Mouse (Mus musculus) liver, embryonic 12.5 days (tissue): Measurements from ENCODE around the gene Pias4. TPM values are rescaled to one million over a fixed set of nuclear protein-coding genes. Genes with fewer than 3 reads are reported as not detected.

Experiments used
- ATAC-seq: fragments of 200-750 bp; cut with Nextera tagmentation; 2 replicates; pipeline ENCODE4 v1.8.0; 2017; ENCODE audit warnings: moderate number of reproducible peaks, mild to moderate bottlenecking, moderate library complexity
- H3K27ac ChIP-seq: fragments of 300-500 bp; sonication (generic); 2 replicates; pipeline ENCODE4 v1.5.1; 2016; ENCODE audit warnings: mild to moderate bottlenecking
- H3K27me3 ChIP-seq: fragments of 300-500 bp; sonication (generic); replicated peaks from 2 replicates; pipeline ENCODE4 v1.6.1; 2016; ENCODE audit warnings: mild to moderate bottlenecking, moderate library complexity
- H3K36me3 ChIP-seq: fragments of 300-500 bp; sonication (generic); 2 replicates; pipeline ENCODE4 v1.6.1; 2016; ENCODE audit warnings: mild to moderate bottlenecking, moderate library complexity
- H3K4me1 ChIP-seq: fragments of 300-500 bp; sonication (generic); 2 replicates; pipeline ENCODE4 v1.6.1; 2016
- H3K4me2 ChIP-seq: fragments of 300-500 bp; sonication (generic); 2 replicates; pipeline ENCODE4 v1.6.1; 2016; ENCODE audit warnings: mild to moderate bottlenecking, moderate library complexity
- H3K4me3 ChIP-seq: fragments of 300-500 bp; sonication (generic); 2 replicates; pipeline ENCODE4 v1.5.1; 2016; ENCODE audit warnings: mild to moderate bottlenecking, moderate library complexity
- H3K9ac ChIP-seq: fragments of 300-500 bp; sonication (generic); 2 replicates; pipeline ENCODE4 v1.6.1; 2016; ENCODE audit warnings: mild to moderate bottlenecking, moderate library complexity
- H3K9me3 ChIP-seq: fragments of 300-500 bp; sonication (generic); replicated peaks from 2 replicates; pipeline ENCODE4 v1.6.1; 2016; ENCODE audit warnings: mild to moderate bottlenecking, moderate library complexity
- WGBS: fragments of 180-500 bp; shearing (Covaris S2); methylation state at CpG from one replicate; pipeline ENCODE4 v1.1.7; 2016; ENCODE audit not compliant: insufficient replicate concordance; 5-methylcytosine and 5-hydroxymethylcytosine counted together
- microRNA-seq: library from miRNA; unstranded; fragments of <30 nt; microRNA quantifications from one replicate; pipeline ENCODE4, GENCODE M21; 2017
- polyA plus RNA-seq: library from polyadenylated mRNA; unstranded; fragments of >200 nt; fragmentation: Nextera tagmentation; extraction: Ambion mirVana; gene quantifications from 2 replicates; pipeline ENCODE4 v1.2.1, GENCODE M21; 2016

Gene Pias4
- polyA plus RNA-seq, 1 experiment from 2014 or later: 28.9 TPM

DNA sequence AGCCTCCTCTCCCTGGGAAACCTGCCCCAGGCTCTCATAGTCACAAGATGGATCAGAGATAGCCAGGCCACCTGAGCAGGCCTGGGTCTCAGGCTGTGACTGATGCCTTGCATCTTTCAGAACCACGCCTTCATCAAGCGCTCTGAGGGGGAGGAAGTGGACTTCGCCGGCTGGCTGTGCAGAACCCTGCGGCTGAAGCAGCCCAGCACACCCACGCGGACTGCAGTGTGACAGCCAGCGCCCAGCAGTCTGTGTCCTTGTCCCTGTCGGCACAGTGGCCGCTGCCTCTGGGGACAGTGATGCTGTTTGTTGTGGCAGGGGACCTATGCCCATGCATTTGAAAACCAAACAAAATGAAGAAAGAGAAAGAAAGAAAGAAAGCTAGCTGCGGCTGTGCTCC, 44.2 kb downstream of the Pias4 start:
- H3K9me3 ChIP-seq: no peaks in the 10 kb centered on the region
- H3K4me1 ChIP-seq: peaks cover 42% of the 10 kb centered on the region
- WGBS: 72% methylated on average over 11 of the region's 11 CpGs
- H3K27me3 ChIP-seq: no peaks in the 10 kb centered on the region
- no peak overlapping the region for H3K9ac ChIP-seq
- H3K36me3 ChIP-seq: peaks cover 65% of the 10 kb centered on the region
- no peak for ATAC-seq
- peak overlapping the region; percentile 16; the same call in 1 of the 2 replicates for H3K27ac ChIP-seq
- H3K4me3 ChIP-seq: no peak overlapping the region
- H3K4me2 ChIP-seq: no peak overlapping the region

DNA sequence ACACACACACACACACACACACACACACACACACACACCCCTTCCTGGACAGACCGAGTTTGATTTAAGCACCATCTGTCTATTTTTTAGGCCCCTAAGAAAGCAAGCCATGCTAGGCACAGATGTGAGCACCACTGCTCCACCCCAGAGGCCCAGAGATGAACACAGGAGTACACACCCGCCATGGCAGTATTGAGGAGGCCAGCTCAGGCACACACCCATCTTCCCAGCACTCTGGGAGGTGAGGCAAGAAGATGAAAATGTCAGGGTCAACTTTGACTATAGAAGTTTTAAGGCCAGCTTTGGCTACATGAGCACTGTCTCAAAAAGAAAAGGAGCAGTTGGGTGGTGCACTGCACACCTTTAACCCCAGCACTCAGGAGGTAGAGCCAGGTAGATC, 44.8 kb downstream of the Pias4 start:
- Histone ChIP-seq H3K4me3 (no peak overlapping the region), H3K9ac (peak overlapping the region; percentile 42; the same call in 1 of the 2 replicates), H3K36me3 (peaks cover 71% of the 10 kb centered on the region), H3K27me3 (no peaks in the 10 kb centered on the region), H3K27ac (peak overlapping the region; percentile 58), H3K9me3 (no peaks in the 10 kb centered on the region), H3K4me1 (peaks cover 36% of the 10 kb centered on the region), H3K4me2 (no peak overlapping the region)
- WGBS: 59% methylated on average over 2 of the region's 2 CpGs
- ATAC-seq: peak; percentile 60

- WGBS: 84% methylated on average over 7 of the region's 7 CpGs
- no peak overlapping the region for H3K27ac ChIP-seq
- no peak overlapping the region for H3K4me3 ChIP-seq
- H3K9me3 ChIP-seq: no peaks in the 10 kb centered on the region
- H3K4me1 ChIP-seq: peaks cover 28% of the 10 kb centered on the region
- H3K4me2 ChIP-seq: no peak overlapping the region
- H3K27me3 ChIP-seq: no peaks in the 10 kb centered on the region
- H3K36me3 ChIP-seq: peaks cover 91% of the 10 kb centered on the region
- no peak for ATAC-seq
- H3K9ac ChIP-seq: no peak overlapping the region
Measured at GRCm38 (mm10) chr10:81120650-81121049, 47.1 kb downstream of the Pias4 start.

- Histone ChIP-seq H3K4me2 (no peak overlapping the region), H3K27me3 (no peaks in the 10 kb centered on the region), H3K36me3 (peaks cover 98% of the 10 kb centered on the region), H3K9me3 (no peaks in the 10 kb centered on the region), H3K9ac (no peak overlapping the region), H3K27ac (no peak overlapping the region), H3K4me3 (no peak overlapping the region), H3K4me1 (peaks cover 25% of the 10 kb centered on the region)
- ATAC-seq: no peak
- WGBS: 81% methylated on average over 10 of the region's 10 CpGs
Measured at GRCm38 (mm10) chr10:81119625-81120024, 48.1 kb downstream of the Pias4 start.

DNA sequence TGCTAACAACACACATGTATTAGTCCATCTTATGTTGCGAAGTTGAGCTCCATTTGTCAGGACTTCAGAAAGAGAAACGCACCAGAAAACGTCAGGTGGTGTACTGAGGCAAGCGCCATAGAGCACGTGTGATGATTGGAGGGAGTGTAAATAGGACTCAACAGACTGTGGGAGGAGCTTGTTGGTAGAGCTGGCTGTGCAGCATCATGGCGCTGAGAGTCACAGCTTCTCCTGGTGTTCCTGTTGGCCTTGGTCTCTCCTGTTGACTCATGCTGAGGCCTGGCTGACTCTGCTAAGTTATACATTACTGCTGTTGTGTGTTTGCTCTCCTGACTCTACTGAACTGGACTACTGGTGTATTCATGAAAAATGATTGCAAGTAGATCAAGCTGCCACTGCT, 54.8 kb downstream of the Pias4 start:
- no peak overlapping the region for H3K27ac ChIP-seq
- no peak for ATAC-seq
- WGBS: 83% methylated on average over 6 of the region's 6 CpGs

GRCm38 (mm10) chr10:81106113-81106721, 61.5 kb downstream of the Pias4 start:
- Histone ChIP-seq H3K4me3 (peak overlapping the region; percentile 81), H3K27me3 (no peaks in the 10 kb centered on the region), H3K4me2 (peak overlapping the region; percentile 94), H3K27ac (peak overlapping the region; percentile 99), H3K36me3 (peaks cover 37% of the 10 kb centered on the region), H3K9me3 (no peaks in the 10 kb centered on the region), H3K9ac (peak overlapping the region; percentile 88), H3K4me1 (peaks cover 78% of the 10 kb centered on the region)
- ATAC-seq: peak; percentile 83
- WGBS: 2% methylated on average over 35 of the region's 35 CpGs

More for the DNA sequence above, 54.8 kb downstream of the Pias4 start:
- no peak overlapping the region for H3K9ac ChIP-seq
- peaks cover 30% of the 10 kb centered on the region for H3K4me1 ChIP-seq
- H3K36me3 ChIP-seq: peaks cover 96% of the 10 kb centered on the region
- H3K9me3 ChIP-seq: no peaks in the 10 kb centered on the region
- H3K4me3 ChIP-seq: no peak overlapping the region
- H3K27me3 ChIP-seq: no peaks in the 10 kb centered on the region
- no peak overlapping the region for H3K4me2 ChIP-seq

DNA sequence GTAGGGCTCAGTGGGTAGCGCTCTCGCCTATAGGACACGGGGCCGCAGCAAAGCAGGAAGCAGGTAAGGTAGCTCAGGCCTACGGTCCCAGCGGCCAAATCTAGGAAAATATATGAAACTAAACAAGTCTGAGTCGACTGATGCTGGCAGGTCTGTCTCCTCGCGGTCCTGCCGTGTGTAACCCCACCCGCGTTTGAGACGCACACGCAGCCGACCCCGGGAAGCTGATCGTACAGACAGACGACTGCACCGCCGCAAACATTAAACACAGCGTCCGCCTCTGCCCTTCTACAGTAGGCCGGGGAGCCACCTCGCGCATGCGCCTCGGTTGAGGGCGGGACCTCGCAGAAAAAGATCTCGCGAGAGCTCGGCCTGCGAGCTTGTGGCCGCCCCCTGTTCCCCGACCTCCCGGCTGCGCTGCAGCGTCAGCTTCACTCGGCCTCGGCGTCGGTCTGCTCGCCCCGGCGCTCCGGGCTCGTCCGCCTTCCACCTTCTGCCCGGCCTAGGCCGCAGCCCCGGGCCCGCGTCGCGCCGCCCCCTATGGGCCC, 62.1 kb downstream of the Pias4 start, which contains the start of gene Map2k2:
Gene Map2k2, plus strand, starts transcription at position 351 of the 548 bp plus-strand sequence.
- Histone ChIP-seq H3K36me3 (peaks cover 31% of the 10 kb centered on the region), H3K4me3 (peak within 1 kb of the TSS; percentile 81), H3K4me1 (peaks cover 78% of the 10 kb centered on the region), H3K9me3 (no peaks in the 10 kb centered on the region), H3K4me2 (peak within 1 kb of the TSS; percentile 94), H3K27me3 (no peaks in the 10 kb centered on the region), H3K27ac (peak within 1 kb of the TSS; percentile 99), H3K9ac (peak within 1 kb of the TSS; percentile 88)
- ATAC-seq: peak; percentile 89
- under 1% methylated on average over 56 of the region's 56 CpGs for WGBS

Small RNAs within 50 kb of the gene (microRNA-seq; reads per million reads assigned to microRNA genes)
- gene Mir5615-1 (not detected), gene Mir5615-2 (not detected)

Other genes with a start within 250 kb of the Pias4 start
- gene Lmnb2, start 249.7 kb downstream of the Pias4 start, polyA plus RNA-seq: 23.1 and 23.6 TPM in 2 replicates
- gene Gadd45b, start 237.8 kb downstream of the Pias4 start, polyA plus RNA-seq: 1.6 and 2.0 TPM in 2 replicates
- gene Gng7, start 153.0 kb downstream of the Pias4 start, polyA plus RNA-seq: 0.80 and 0.81 TPM in 2 replicates
- not detected in 2 replicates for gene Diras1, start 142.3 kb downstream of the Pias4 start, polyA plus RNA-seq
- gene Slc39a3, start 130.5 kb downstream of the Pias4 start, polyA plus RNA-seq: 7.1 and 7.9 TPM in 2 replicates
- gene Sgta, start 107.7 kb downstream of the Pias4 start, polyA plus RNA-seq: 89.2 and 91.3 TPM in 2 replicates
- gene Thop1, start 97.9 kb downstream of the Pias4 start, polyA plus RNA-seq: 48.5 and 50.8 TPM in 2 replicates
- gene Creb3l3, start 69.0 kb downstream of the Pias4 start, polyA plus RNA-seq: 17.3 and 17.8 TPM in 2 replicates
- gene Map2k2, start 62.0 kb downstream of the Pias4 start, polyA plus RNA-seq: 167 and 168 TPM in 2 replicates
- gene Zbtb7a, start 32.7 kb downstream of the Pias4 start, polyA plus RNA-seq: 74.0 and 76.0 TPM in 2 replicates
- gene Eef2, start 8.7 kb upstream of the Pias4 start, polyA plus RNA-seq: 440 and 450 TPM in 2 replicates
- 41.7 TPM in 2 replicates for gene Dapk3, start 15.1 kb upstream of the Pias4 start, polyA plus RNA-seq
- gene 4930442H23Rik, start 15.9 kb upstream of the Pias4 start, polyA plus RNA-seq: not detected in 2 replicates
- gene Nmrk2, start 34.1 kb upstream of the Pias4 start, polyA plus RNA-seq: not detected in 2 replicates
- gene Atcay, start 62.9 kb upstream of the Pias4 start, polyA plus RNA-seq: 0.05 and 0.06 TPM in 2 replicates
- 1.1 and 1.2 TPM in 2 replicates for gene Zfr2, start 65.2 kb upstream of the Pias4 start, polyA plus RNA-seq
- gene Matk, start 85.0 kb upstream of the Pias4 start, polyA plus RNA-seq: 2.0 and 2.2 TPM in 2 replicates
- gene Mrpl54, start 99.0 kb upstream of the Pias4 start, polyA plus RNA-seq: 152 and 156 TPM in 2 replicates
- gene Apba3, start 99.0 kb upstream of the Pias4 start, polyA plus RNA-seq: 27.3 and 30.4 TPM in 2 replicates
- 1.1 and 1.3 TPM in 2 replicates for gene Tjp3, start 123.7 kb upstream of the Pias4 start, polyA plus RNA-seq
- 27.8 and 29.0 TPM in 2 replicates for gene Pip5k1c, start 125.0 kb upstream of the Pias4 start, polyA plus RNA-seq
- 52.9 and 55.1 TPM in 2 replicates for gene Cactin, start 153.2 kb upstream of the Pias4 start, polyA plus RNA-seq
- 6.7 and 7.0 TPM in 2 replicates for gene Tbxa2r, start 160.8 kb upstream of the Pias4 start, polyA plus RNA-seq
- 0.04 TPM in 1 of 2 replicates, not detected in the other for gene Gipc3, start 175.3 kb upstream of the Pias4 start, polyA plus RNA-seq
- 39.9 and 47.1 TPM in 2 replicates for gene Hmg20b, start 182.6 kb upstream of the Pias4 start, polyA plus RNA-seq
- gene Mfsd12, start 189.6 kb upstream of the Pias4 start, polyA plus RNA-seq: 20.8 and 21.0 TPM in 2 replicates
- gene 4930404N11Rik, start 197.9 kb upstream of the Pias4 start, polyA plus RNA-seq: 1.4 TPM in 2 replicates
- 93.8 and 100 TPM in 2 replicates for gene Fzr1, start 210.6 kb upstream of the Pias4 start, polyA plus RNA-seq
- 70.0 and 74.5 TPM in 2 replicates for gene Dohh, start 216.5 kb upstream of the Pias4 start, polyA plus RNA-seq
- 0.68 and 1.2 TPM in 2 replicates for gene Gm48551, start 216.5 kb upstream of the Pias4 start, polyA plus RNA-seq
- gene Gm48552, start 221.1 kb upstream of the Pias4 start, polyA plus RNA-seq: 0.71 and 0.98 TPM in 2 replicates
- 1.8 TPM in 2 replicates for gene Smim24, start 225.1 kb upstream of the Pias4 start, polyA plus RNA-seq